Comparison of ENCODE assay signal across 8 mouse cellular contexts in genomic region chr1:88008211-88008697, GRCm38 (mm10). TPM values are rescaled to one million over a fixed set of nuclear protein-coding genes. Genes with fewer than 3 reads are reported as not detected.
A peak's percentile ranks its signal among the peaks of the same experiment; 100 is the strongest.
DNase-seq lines count a peak whose midpoint lies in the region; ATAC-seq and TF ChIP-seq lines count a peak whose summit lies in the region.

TSS of gene Usp40 (minus strand) at chr1:88008551.

- peak within 1 kb of the TSS; percentile 54 for H3K27ac ChIP-seq in bone marrow, adult 2 months (ENCODE audit: control insufficient read depth, insufficient read depth, low read depth, low read length, poor library complexity)
- H3K27ac ChIP-seq in embryonic facial prominence, embryonic 15.5 days (replicated peaks), result peak within 1 kb of the TSS; percentile 94
- peak within 1 kb of the TSS; percentile 87 for H3K27ac ChIP-seq in kidney, embryonic 14.5 days (ENCODE audit: low read depth, low read length)
- peak within 1 kb of the TSS; percentile 95 for H3K27ac ChIP-seq in limb, embryonic 15.5 days

- peak; percentile 92 for ATAC-seq in embryonic facial prominence, embryonic 15.5 days (ENCODE audit: insufficient number of reproducible peaks, low FRiP score, low TSS enrichment, low read depth)
- ATAC-seq in kidney, embryonic 14.5 days (ENCODE audit: low FRiP score, low TSS enrichment), result peak; percentile 96
- ATAC-seq in limb, embryonic 15.5 days (ENCODE audit: insufficient number of reproducible peaks, low FRiP score, low TSS enrichment, low read depth), result peak; percentile 90
- ATAC-seq in monocyte, adult 5-6 weeks (replicated peaks; ENCODE audit: insufficient number of reproducible peaks, low FRiP score, low TSS enrichment, poor library complexity, severe bottlenecking), result peak; percentile 86

- no peaks in the 10 kb centered on the region for H3K9me3 ChIP-seq in embryonic facial prominence, embryonic 15.5 days (replicated peaks)
- H3K9me3 ChIP-seq in kidney, embryonic 14.5 days (ENCODE audit: control insufficient read depth, low read length), result no peaks in the 10 kb centered on the region
- no peaks in the 10 kb centered on the region for H3K9me3 ChIP-seq in limb, embryonic 15.5 days

- H3K4me3 ChIP-seq in bone marrow, adult 2 months (replicated peaks; ENCODE audit: control insufficient read depth, low read depth, low read length), result peak within 1 kb of the TSS; percentile 88
- peak within 1 kb of the TSS; percentile 69 for H3K4me3 ChIP-seq in embryonic facial prominence, embryonic 15.5 days (replicated peaks)
- H3K4me3 ChIP-seq in kidney, embryonic 14.5 days (ENCODE audit: low read length), result peak within 1 kb of the TSS; percentile 63
- peak within 1 kb of the TSS; percentile 68 for H3K4me3 ChIP-seq in limb, embryonic 15.5 days

- TF ChIP-seq POLR2A in bone marrow, adult 2 months (IDR thresholded peaks at IDR 0.05; ENCODE audit: borderline replicate concordance, control insufficient read depth, low read depth, low read length), result no peak

- H3K4me1 ChIP-seq in bone marrow, adult 2 months (ENCODE audit: control insufficient read depth, insufficient read depth, low read length), result no peaks in the 10 kb centered on the region
- peaks cover 9% of the 10 kb centered on the region; the same call in 1 of the 2 replicates for H3K4me1 ChIP-seq in embryonic facial prominence, embryonic 15.5 days
- peaks cover 10% of the 10 kb centered on the region; the same call in 1 of the 2 replicates for H3K4me1 ChIP-seq in kidney, embryonic 14.5 days (ENCODE audit: control insufficient read depth, insufficient read depth, low read length)
- H3K4me1 ChIP-seq in limb, embryonic 15.5 days, result peaks cover 6% of the 10 kb centered on the region; the same call in 1 of the 2 replicates

- peaks cover 13% of the 10 kb centered on the region for H3K36me3 ChIP-seq in embryonic facial prominence, embryonic 15.5 days
- H3K36me3 ChIP-seq in kidney, embryonic 14.5 days (ENCODE audit: control insufficient read depth, insufficient read depth, low read length), result peaks cover 10% of the 10 kb centered on the region; the same call in 1 of the 2 replicates
- H3K36me3 ChIP-seq in limb, embryonic 15.5 days, result peaks cover 24% of the 10 kb centered on the region

- DNase-seq in 416B (ENCODE audit: low read depth), result peak; percentile 76
- peak; percentile 69 to 75 for DNase-seq in heart, adult 9 months (ENCODE audit: low spot score in 2 of 2)
- peak; percentile 46 to 76 for DNase-seq in spleen, postnatal 4 days (ENCODE audit: low spot score in 2 of 2)

- WGBS in bone marrow, adult 2 months, result under 1% methylated on average over 45 of the region's 45 CpGs
- under 1% methylated on average over 45 of the region's 45 CpGs for WGBS in embryonic facial prominence, embryonic 15.5 days
- under 1% methylated on average over 45 of the region's 45 CpGs for WGBS in kidney, embryonic 14.5 days
- WGBS in limb, embryonic 15.5 days, result under 1% methylated on average over 45 of the region's 45 CpGs

- peak within 1 kb of the TSS; percentile 75 for H3K9ac ChIP-seq in embryonic facial prominence, embryonic 15.5 days
- H3K9ac ChIP-seq in kidney, embryonic 14.5 days (ENCODE audit: low read depth, low read length), result peak within 1 kb of the TSS; percentile 92
- H3K9ac ChIP-seq in limb, embryonic 15.5 days, result peak within 1 kb of the TSS; percentile 84

- no peak for TF ChIP-seq CTCF in bone marrow, adult 2 months (IDR thresholded peaks at IDR 0.05; ENCODE audit: control insufficient read depth, insufficient read depth, low read length)

- H3K27me3 ChIP-seq in embryonic facial prominence, embryonic 15.5 days, result no peaks in the 10 kb centered on the region
- no peaks in the 10 kb centered on the region for H3K27me3 ChIP-seq in kidney, embryonic 14.5 days (ENCODE audit: control insufficient read depth, insufficient read depth, low read length)
- H3K27me3 ChIP-seq in limb, embryonic 15.5 days, result no peaks in the 10 kb centered on the region

- H3K4me2 ChIP-seq in embryonic facial prominence, embryonic 15.5 days (replicated peaks), result peak within 1 kb of the TSS; percentile 68
- peak within 1 kb of the TSS; percentile 76 for H3K4me2 ChIP-seq in kidney, embryonic 14.5 days (replicated peaks; ENCODE audit: low read depth, low read length)
- peak within 1 kb of the TSS; percentile 58 for H3K4me2 ChIP-seq in limb, embryonic 15.5 days

RNA-seq across cellular contexts. Expression of gene Usp40, which starts in this region (rescaled TPM):
- 4.0 and 4.6 TPM in 2 replicates for polyA plus RNA-seq in bone marrow, adult 2 months (2011; ENCODE audit: insufficient read depth, insufficient read length, low replicate concordance, missing spikeins)
- polyA plus RNA-seq in embryonic facial prominence, embryonic 15.5 days (2015; fragmentation: Nextera tagmentation; extraction: Ambion mirVana), result 40.2 and 42.5 TPM in 2 replicates
- polyA plus RNA-seq in kidney, embryonic 14.5 days (2014; fragmentation: Nextera tagmentation; extraction: Ambion mirVana), result 26.6 and 41.5 TPM in 2 replicates
- polyA plus RNA-seq in limb, embryonic 15.5 days (2015; fragmentation: Nextera tagmentation; extraction: Ambion mirVana), result 38.0 and 39.2 TPM in 2 replicates
- total RNA-seq in monocyte, adult 5-6 weeks (2017), result 14.8 to 34.3 TPM (median 18.1 TPM) in 3 replicates

Comparison
In these comparisons a context has a peak if more than half of its experiments do, and no peak if none do; other contexts are left out.
1. Peak in every context shown above with its lines: DNase-seq, ATAC-seq, H3K4me3 ChIP-seq and H3K27ac ChIP-seq.